Mouse (Mus musculus) forebrain, embryonic 14.5 days (tissue): ENCODE results near the gene Gdf15. TPM values are rescaled to one million over a fixed set of nuclear protein-coding genes. Genes with fewer than 3 reads are reported as not detected.

ENCODE experiments used
- ATAC-seq: fragments of 200-750 bp; cut with Nextera tagmentation; 2 replicates; pipeline ENCODE4 v1.8.0; 2017; ENCODE audit warnings: mild to moderate bottlenecking, moderate library complexity
- DNase-seq: peaks from one replicate; pipeline ENCODE4 v3.0.0-alpha.2; 2015; ENCODE audit warnings: low spot score
- H3K27ac ChIP-seq: fragments of 300-500 bp; sonication (generic); 2 replicates; pipeline ENCODE4 v1.5.1; 2014; ENCODE audit warnings: low read depth, mild to moderate bottlenecking, control low read depth, low read length, moderate library complexity
- H3K27me3 ChIP-seq: fragments of 300-500 bp; sonication (generic); replicated peaks from 2 replicates; pipeline ENCODE4 v1.6.1; 2014; ENCODE audit warnings: low read length, control low read depth, mixed read lengths; ENCODE audit not compliant: control insufficient read depth, insufficient read depth
- H3K36me3 ChIP-seq: fragments of 300-500 bp; sonication (generic); 2 replicates; pipeline ENCODE4 v1.6.1; 2014; ENCODE audit warnings: low read length, control low read depth; ENCODE audit not compliant: control insufficient read depth, insufficient read depth
- H3K4me1 ChIP-seq: fragments of 300-500 bp; sonication (generic); 2 replicates; pipeline ENCODE4 v1.6.1; 2014; ENCODE audit warnings: antibody characterized with exemption, low read length, control low read depth; ENCODE audit not compliant: control insufficient read depth, insufficient read depth
- H3K4me2 ChIP-seq: fragments of 300-500 bp; sonication (generic); 2 replicates; pipeline ENCODE4 v1.6.1; 2014; ENCODE audit warnings: mild to moderate bottlenecking, control low read depth, low read length
- H3K4me3 ChIP-seq: fragments of 300-500 bp; sonication (generic); 2 replicates; pipeline ENCODE4 v1.5.1; 2014; ENCODE audit warnings: low read depth, low read length, control low read depth
- H3K9ac ChIP-seq: fragments of 300-500 bp; sonication (generic); 2 replicates; pipeline ENCODE4 v1.6.1; 2014; ENCODE audit warnings: mild to moderate bottlenecking, low read length, control low read depth, moderate library complexity
- H3K9me3 ChIP-seq: fragments of 300-500 bp; sonication (generic); replicated peaks from 2 replicates; pipeline ENCODE4 v1.6.1; 2016; ENCODE audit warnings: low read length, control low read depth, mixed read lengths; ENCODE audit not compliant: control insufficient read depth
- WGBS: fragments of 180-500 bp; shearing (Covaris S2); extraction: QIAGEN DNeasy Blood & Tissue Kit; methylation state at CpG from one replicate; pipeline ENCODE4 v1.1.7; 2014; 5-methylcytosine and 5-hydroxymethylcytosine counted together
- polyA plus RNA-seq: library from polyadenylated mRNA; unstranded; fragments of >200 nt; fragmentation: Nextera tagmentation; extraction: Ambion mirVana; gene quantifications from 2 replicates; pipeline ENCODE4 v1.2.1, GENCODE M21; 2014

The Gdf15 gene
- polyA plus RNA-seq, 1 experiment from 2014 or later: 0.20 TPM

GRCm38 (mm10) chr8:70659604-70660272 lies 27.5 kb upstream of the Gdf15 start:
- H3K9ac ChIP-seq: peak overlapping the region; percentile 78
- H3K9me3 ChIP-seq: no peaks in the 10 kb centered on the region
- H3K27ac ChIP-seq: peak overlapping the region; percentile 31; the same call in 1 of the 2 replicates
- ATAC-seq (peak; percentile 90), DNase-seq (peak; percentile 92)
- no peaks in the 10 kb centered on the region for H3K27me3 ChIP-seq
- H3K4me2 ChIP-seq: peak overlapping the region; percentile 90
- H3K4me3 ChIP-seq: peak overlapping the region; percentile 63
- H3K4me1 ChIP-seq: peaks cover 28% of the 10 kb centered on the region
- under 1% methylated on average over 37 of the region's 44 CpGs for WGBS
- peaks cover 7% of the 10 kb centered on the region; the same call in 1 of the 2 replicates for H3K36me3 ChIP-seq

GRCm38 (mm10) chr8:70658897-70659603 lies 26.8 kb upstream of the Gdf15 start:
- Histone ChIP-seq H3K9me3 (no peaks in the 10 kb centered on the region), H3K27me3 (no peaks in the 10 kb centered on the region), H3K4me3 (peak overlapping the region; percentile 63), H3K27ac (peak overlapping the region; percentile 31), H3K4me1 (peaks cover 28% of the 10 kb centered on the region), H3K4me2 (peak overlapping the region; percentile 90), H3K36me3 (peaks cover 14% of the 10 kb centered on the region; the same call in 1 of the 2 replicates), H3K9ac (peak overlapping the region; percentile 78)
- 2% methylated on average over 31 of the region's 31 CpGs for WGBS
- ATAC-seq: peak; percentile 9; the same call in 1 of the 2 replicates
- no peak for DNase-seq

GRCm38 (mm10) chr8:70657739-70658138 lies 25.5 kb upstream of the Gdf15 start:
- peak overlapping the region; percentile 90 for H3K4me2 ChIP-seq
- H3K27me3 ChIP-seq: no peaks in the 10 kb centered on the region
- ATAC-seq (no peak), DNase-seq (no peak)
- 0 out of 2 replicates have a peak overlapping the region, but pooled peaks have one; percentile 63 for H3K4me3 ChIP-seq
- peaks cover 16% of the 10 kb centered on the region; the same call in 1 of the 2 replicates for H3K36me3 ChIP-seq
- peak overlapping the region; percentile 92; the same call in 1 of the 2 replicates for H3K27ac ChIP-seq
- H3K4me1 ChIP-seq: peaks cover 28% of the 10 kb centered on the region
- H3K9me3 ChIP-seq: no peaks in the 10 kb centered on the region
- WGBS: 87% methylated on average over 2 of the region's 2 CpGs
- peak overlapping the region; percentile 41; the same call in 1 of the 2 replicates for H3K9ac ChIP-seq

- WGBS: 97% methylated on average over 3 of the region's 3 CpGs
- DNase-seq (no peak), ATAC-seq (no peak)
- H3K4me2 ChIP-seq: peak overlapping the region; percentile 90; the same call in 1 of the 2 replicates
- no peaks in the 10 kb centered on the region for H3K9me3 ChIP-seq
- no peak overlapping the region for H3K9ac ChIP-seq
- no peaks in the 10 kb centered on the region for H3K27me3 ChIP-seq
- H3K4me1 ChIP-seq: peaks cover 28% of the 10 kb centered on the region
- no peak overlapping the region for H3K4me3 ChIP-seq
- H3K27ac ChIP-seq: peak overlapping the region; percentile 92
- H3K36me3 ChIP-seq: peaks cover 20% of the 10 kb centered on the region
Measured at GRCm38 (mm10) chr8:70657214-70657613, 25.0 kb upstream of the Gdf15 start.

GRCm38 (mm10) chr8:70656193-70656790 lies 24.0 kb upstream of the Gdf15 start:
- ATAC-seq (peak; percentile 18), DNase-seq (peak; percentile 79)
- 9% methylated on average over 13 of the region's 13 CpGs for WGBS

GRCm38 (mm10) chr8:70655469-70655868 lies 23.2 kb upstream of the Gdf15 start:
- H3K9me3 ChIP-seq: no peaks in the 10 kb centered on the region
- no peak overlapping the region for H3K9ac ChIP-seq
- peak overlapping the region; percentile 92 for H3K27ac ChIP-seq
- no peaks in the 10 kb centered on the region for H3K27me3 ChIP-seq
- peaks cover 28% of the 10 kb centered on the region for H3K4me1 ChIP-seq
- no peak for ATAC-seq
- no peak overlapping the region for H3K4me3 ChIP-seq
- DNase-seq: no peak
- H3K36me3 ChIP-seq: peaks cover 37% of the 10 kb centered on the region
- WGBS: 8% methylated on average over 2 of the region's 2 CpGs
- H3K4me2 ChIP-seq: no peak overlapping the region

More at GRCm38 (mm10) chr8:70656193-70656790, 24.0 kb upstream of the Gdf15 start:
- peaks cover 29% of the 10 kb centered on the region for H3K36me3 ChIP-seq
- H3K9ac ChIP-seq: peak overlapping the region; percentile 44; the same call in 1 of the 2 replicates
- H3K4me3 ChIP-seq: no peak overlapping the region
- H3K4me1 ChIP-seq: peaks cover 28% of the 10 kb centered on the region
- no peaks in the 10 kb centered on the region for H3K9me3 ChIP-seq
- H3K27me3 ChIP-seq: no peaks in the 10 kb centered on the region
- peak overlapping the region; percentile 92 for H3K27ac ChIP-seq
- 0 out of 2 replicates have a peak overlapping the region, but pooled peaks have one; percentile 10 for H3K4me2 ChIP-seq

- no peaks in the 10 kb centered on the region for H3K9me3 ChIP-seq
- H3K4me3 ChIP-seq: no peak overlapping the region
- no peak overlapping the region for H3K9ac ChIP-seq
- H3K4me2 ChIP-seq: no peak overlapping the region
- no peak overlapping the region for H3K27ac ChIP-seq
- H3K36me3 ChIP-seq: peaks cover 49% of the 10 kb centered on the region
- WGBS: 79% methylated on average over 1 of the region's 1 CpGs
- ATAC-seq (no peak), DNase-seq (no peak)
- peaks cover 29% of the 10 kb centered on the region for H3K4me1 ChIP-seq
- no peaks in the 10 kb centered on the region for H3K27me3 ChIP-seq
Measured at GRCm38 (mm10) chr8:70654121-70654520, 21.9 kb upstream of the Gdf15 start.

- no peaks in the 10 kb centered on the region for H3K27me3 ChIP-seq
- H3K36me3 ChIP-seq: peaks cover 49% of the 10 kb centered on the region
- H3K9ac ChIP-seq: no peak overlapping the region
- no peaks in the 10 kb centered on the region for H3K9me3 ChIP-seq
- H3K27ac ChIP-seq: no peak overlapping the region
- no peak overlapping the region for H3K4me2 ChIP-seq
- DNase-seq: no peak
- peaks cover 21% of the 10 kb centered on the region for H3K4me1 ChIP-seq
- no peak for ATAC-seq
- WGBS: 75% methylated on average over 2 of the region's 2 CpGs
- no peak overlapping the region for H3K4me3 ChIP-seq
Measured at GRCm38 (mm10) chr8:70653226-70653625, 21.0 kb upstream of the Gdf15 start.
